Mouse (Mus musculus) testis, postnatal 14 days (tissue): Measurements from ENCODE around the gene Hebp1.

Experiments used
- DNase-seq: peaks from one replicate; pipeline ENCODE4 v3.0.0; 2021; ENCODE audit warnings: low spot score

Gene Hebp1

GRCm38 (mm10) chr6:135197921-135198532 lies at the start of gene Hebp1, which contains the start of gene Fam234b:
Gene Hebp1 (minus strand): TSS chr6:135198022.
Gene Fam234b (plus strand): TSS chr6:135197977.
- peak; percentile 82 for DNase-seq

- DNase-seq: no peak
Observed at GRCm38 (mm10) chr6:135245586-135245985, 47.8 kb upstream of the Hebp1 start.

GRCm38 (mm10) chr6:135240361-135240760 lies 42.5 kb upstream of the Hebp1 start:
- no peak for DNase-seq

GRCm38 (mm10) chr6:135238211-135238610 lies 40.4 kb upstream of the Hebp1 start:
- DNase-seq: no peak

GRCm38 (mm10) chr6:135237326-135237725 lies 39.5 kb upstream of the Hebp1 start:
- DNase-seq: no peak

- DNase-seq: no peak
Observed at GRCm38 (mm10) chr6:135236576-135236975, 38.8 kb upstream of the Hebp1 start.

GRCm38 (mm10) chr6:135235742-135236141 lies 37.9 kb upstream of the Hebp1 start:
- no peak for DNase-seq

GRCm38 (mm10) chr6:135232443-135233182 lies 34.8 kb upstream of the Hebp1 start:
- no peak for DNase-seq

- DNase-seq: no peak
Observed at GRCm38 (mm10) chr6:135230586-135230985, 32.8 kb upstream of the Hebp1 start.

- no peak for DNase-seq
Observed at GRCm38 (mm10) chr6:135228465-135228941, 30.7 kb upstream of the Hebp1 start.

GRCm38 (mm10) chr6:135223786-135224416 lies 26.1 kb upstream of the Hebp1 start:
- peak; percentile 29 for DNase-seq

- no peak for DNase-seq
Observed at GRCm38 (mm10) chr6:135219916-135220315, 22.1 kb upstream of the Hebp1 start.

- DNase-seq: no peak
Observed at GRCm38 (mm10) chr6:135218330-135218729, 20.5 kb upstream of the Hebp1 start.

- DNase-seq: no peak
Observed at GRCm38 (mm10) chr6:135212666-135213065, 14.8 kb upstream of the Hebp1 start.

GRCm38 (mm10) chr6:135211169-135211568 lies 13.3 kb upstream of the Hebp1 start:
- DNase-seq: no peak

- no peak for DNase-seq
Observed at GRCm38 (mm10) chr6:135206909-135207308, 9.1 kb upstream of the Hebp1 start.

GRCm38 (mm10) chr6:135205802-135206201 lies 8.0 kb upstream of the Hebp1 start:
- DNase-seq: no peak

GRCm38 (mm10) chr6:135204869-135205268 lies 7.0 kb upstream of the Hebp1 start:
- DNase-seq: no peak

- no peak for DNase-seq
Observed at GRCm38 (mm10) chr6:135203737-135204136, 5.9 kb upstream of the Hebp1 start.

- DNase-seq: no peak
Observed at GRCm38 (mm10) chr6:135202668-135203067, 4.8 kb upstream of the Hebp1 start.

- no peak for DNase-seq
Observed at GRCm38 (mm10) chr6:135200122-135200957, 2.5 kb upstream of the Hebp1 start.

GRCm38 (mm10) chr6:135198726-135199125 lies 904 bp upstream of the Hebp1 start:
- DNase-seq: no peak
